ENCODE assay signal across 12 mouse cellular contexts in genomic region chr5:139557531-139558467, GRCm38 (mm10). TPM values are rescaled to one million over a fixed set of nuclear protein-coding genes. Genes with fewer than 3 reads are reported as not detected.
DNase-seq lines count a peak whose midpoint lies in the region; ATAC-seq lines count a peak whose summit lies in the region.
"Had no signal": no experiment of that assay in that cellular context is flagged by ENCODE, and none has a peak within 500 bp of the region (broad histone marks: within the 10 kb centered on the region; RNA-seq: fewer than 3 reads in every experiment).

No protein-coding gene starts in this region.

- 2% methylated on average over 43 of the region's 43 CpGs for WGBS in heart, embryonic 12.5 days
- under 1% methylated on average over 43 of the region's 43 CpGs for WGBS in hindbrain, embryonic 10.5 days
- WGBS in midbrain, embryonic 14.5 days, result 2% methylated on average over 43 of the region's 43 CpGs

- intact Hi-C loops in heart, postnatal 36 days (cut with DNase I), result no loop called here

- no peak overlapping the region for H3K9ac ChIP-seq in heart, embryonic 12.5 days
- no peak overlapping the region for H3K9ac ChIP-seq in midbrain, embryonic 14.5 days (replicated peaks; ENCODE audit: low read length)
- H3K9ac ChIP-seq: embryonic facial prominence, embryonic 15.5 days; liver, embryonic 14.5 days had no signal

- no peaks in the 10 kb centered on the region for H3K36me3 ChIP-seq in heart, embryonic 12.5 days
- no peaks in the 10 kb centered on the region for H3K36me3 ChIP-seq in hindbrain, embryonic 10.5 days
- no peaks in the 10 kb centered on the region for H3K36me3 ChIP-seq in midbrain, embryonic 14.5 days (ENCODE audit: control insufficient read depth, insufficient read depth, low read length)
- H3K36me3 ChIP-seq: embryonic facial prominence, embryonic 15.5 days had no signal

- no peaks in the 10 kb centered on the region for H3K9me3 ChIP-seq in heart, embryonic 12.5 days (replicated peaks)
- H3K9me3 ChIP-seq in hindbrain, embryonic 10.5 days, result no peaks in the 10 kb centered on the region
- no peaks in the 10 kb centered on the region for H3K9me3 ChIP-seq in midbrain, embryonic 14.5 days (ENCODE audit: control insufficient read depth, low read length)
- H3K9me3 ChIP-seq: embryonic facial prominence, embryonic 15.5 days had no signal

- H3K4me3 ChIP-seq in heart, embryonic 12.5 days, result peak overlapping the region; percentile 10; the same call in 1 of the 2 replicates
- H3K4me3 ChIP-seq in hindbrain, embryonic 10.5 days, result peak overlapping the region; percentile 18
- no peak overlapping the region; the same call in 1 of the 2 replicates for H3K4me3 ChIP-seq in midbrain, embryonic 14.5 days (replicated peaks; ENCODE audit: low read depth, low read length)
- H3K4me3 ChIP-seq: embryonic facial prominence, embryonic 15.5 days had no signal

- peaks cover 93% of the 10 kb centered on the region for H3K27me3 ChIP-seq in heart, embryonic 12.5 days (replicated peaks)
- H3K27me3 ChIP-seq in hindbrain, embryonic 10.5 days (ENCODE audit: insufficient read depth, poor library complexity, severe bottlenecking), result peaks cover 98% of the 10 kb centered on the region
- H3K27me3 ChIP-seq in midbrain, embryonic 14.5 days (ENCODE audit: control insufficient read depth, insufficient read depth, low read length), result peaks cover 50% of the 10 kb centered on the region

- H3K4me2 ChIP-seq in heart, embryonic 12.5 days, result peak overlapping the region; percentile 19; the same call in 1 of the 2 replicates
- peak overlapping the region; percentile 36 for H3K4me2 ChIP-seq in midbrain, embryonic 14.5 days (ENCODE audit: low read length)
- H3K4me2 ChIP-seq: embryonic facial prominence, embryonic 15.5 days had no signal

- H3K27ac ChIP-seq in heart, embryonic 12.5 days (ENCODE audit: poor library complexity, severe bottlenecking), result no peak overlapping the region
- H3K27ac ChIP-seq in hindbrain, embryonic 10.5 days, result peak overlapping the region; percentile 50
- 0 out of 2 replicates have a peak overlapping the region, but pooled peaks have one; percentile 13 for H3K27ac ChIP-seq in midbrain, embryonic 14.5 days (replicated peaks; ENCODE audit: low read depth, low read length)
- H3K27ac ChIP-seq: embryonic facial prominence, embryonic 15.5 days; liver, embryonic 14.5 days had no signal

- ATAC-seq in heart, embryonic 12.5 days (ENCODE audit: insufficient number of reproducible peaks, low FRiP score), result peak; percentile 40; the same call in 1 of the 2 replicates
- peak; percentile 7; the same call in 1 of the 2 replicates for ATAC-seq in midbrain, embryonic 14.5 days (ENCODE audit: low FRiP score, low TSS enrichment)
- ATAC-seq: activated CD4-positive, CD25-positive, alpha-beta regulatory T cell, adult 4 months had no signal

- H3K4me1 ChIP-seq in heart, embryonic 12.5 days (replicated peaks), result peaks cover 12% of the 10 kb centered on the region; the same call in 1 of the 2 replicates
- H3K4me1 ChIP-seq in hindbrain, embryonic 10.5 days (replicated peaks), result peaks cover 60% of the 10 kb centered on the region
- peaks cover 43% of the 10 kb centered on the region for H3K4me1 ChIP-seq in midbrain, embryonic 14.5 days (ENCODE audit: control insufficient read depth, insufficient read depth, low read length)

- no peak for DNase-seq in heart, postnatal 36 days
- DNase-seq in cerebellum, postnatal 14 days, result peak; percentile 48 to 51
- peak; percentile 38 for DNase-seq in hindbrain, embryonic 10.5 days (ENCODE audit: low spot score)
- peak; percentile 50 for DNase-seq in midbrain, embryonic 14.5 days
- no peak for DNase-seq in right cerebral cortex, postnatal 4 days
- DNase-seq in thymus, postnatal 25 days, result no peak
- DNase-seq in adrenal gland, adult 2 months, result no peak

RNA-seq across cellular contexts. Expression of gene Uncx, which starts 14.5 kb away (rescaled TPM):
- 0.09 TPM in 1 of 2 replicates, not detected in the other for polyA plus RNA-seq in heart, embryonic 12.5 days (2016; fragmentation: Nextera tagmentation; extraction: Ambion mirVana)
- total RNA-seq in heart, postnatal 36 days (2021), result not detected
- polyA plus RNA-seq in hindbrain, embryonic 10.5 days (2016; fragmentation: Nextera tagmentation; extraction: Ambion mirVana), result 14.0 and 61.1 TPM in 2 replicates
- polyA plus RNA-seq in midbrain, embryonic 14.5 days (2014; fragmentation: Nextera tagmentation; extraction: Ambion mirVana), result 39.6 and 44.0 TPM in 2 replicates
- not detected for total RNA-seq in adrenal gland, adult 2 months (2021)
- 0.04 TPM in 1 of 2 replicates, not detected in the other for polyA plus RNA-seq in adrenal gland, adult 2 months (2012; rRNA removed)
- total RNA-seq: heart, postnatal 10 days had no signal
- polyA plus RNA-seq: activated CD4-positive, CD25-positive, alpha-beta regulatory T cell, adult 4 months; liver, embryonic 14.5 days had no signal

Comparison
In these comparisons a context has a peak if more than half of its experiments do, and no peak if none do; other contexts are left out.
1. DNase-seq: peak in cerebellum, postnatal 14 days (2 of 2), hindbrain, embryonic 10.5 days (single experiment) and midbrain, embryonic 14.5 days (single experiment); none in heart, postnatal 36 days (0 of 2), right cerebral cortex, postnatal 4 days (single experiment), thymus, postnatal 25 days (single experiment) and adrenal gland, adult 2 months (single experiment).
2. RNA of gene Uncx, which starts 14.5 kb away (polyA plus RNA-seq): 14.0 to 61.1 TPM in hindbrain, embryonic 10.5 days and 39.6 to 44.0 TPM in midbrain, embryonic 14.5 days; 0.09 TPM in heart, embryonic 12.5 days and 0.04 TPM in adrenal gland, adult 2 months; every median in the first group is over 10 times any median in the second.